Mouse (Mus musculus): ENCODE data around the gene Nt5c2. TPM values are rescaled to one million over a fixed set of nuclear protein-coding genes. Genes with fewer than 3 reads are reported as not detected.

Gene Nt5c2
- polyA plus RNA-seq, 1 experiment from 2014 or later, result 36.1 TPM

- Histone ChIP-seq H3K9me3 (ENCODE audit: low read length) (no peaks in the 10 kb centered on the region), H3K27me3 (ENCODE audit: insufficient read depth, low read length) (no peaks in the 10 kb centered on the region), H3K27ac (ENCODE audit: low read depth) (no peak overlapping the region), H3K36me3 (replicated peaks; ENCODE audit: insufficient read depth, low read length) (no peaks in the 10 kb centered on the region), H3K4me2 (ENCODE audit: low read depth, low read length) (no peak overlapping the region), H3K4me1 (ENCODE audit: insufficient read depth) (no peaks in the 10 kb centered on the region), H3K9ac (replicated peaks) (no peak overlapping the region), H3K4me3 (ENCODE audit: low read depth, low read length) (no peak overlapping the region)
- 28% methylated on average over 12 of the region's 12 CpGs for WGBS (ENCODE audit: insufficient replicate concordance)
- peak; percentile 91 for DNase-seq
- peak; percentile 83 for ATAC-seq
- TF ChIP-seq EP300 (IDR thresholded peaks at IDR 0.05; ENCODE audit: low read depth), result no peak
- peak; percentile 96 for TF ChIP-seq CTCF (IDR thresholded peaks at IDR 0.05; ENCODE audit: low read depth)
Observed at GRCm38 (mm10) chr19:46875790-46876189, 139.2 kb downstream of the Nt5c2 start.

GRCm38 (mm10) chr19:46873924-46874323, 141.0 kb downstream of the Nt5c2 start:
- DNase-seq (no peak), ATAC-seq (no peak)
- Histone ChIP-seq H3K9ac (replicated peaks) (no peak overlapping the region), H3K36me3 (replicated peaks; ENCODE audit: insufficient read depth, low read length) (no peaks in the 10 kb centered on the region), H3K27ac (ENCODE audit: low read depth) (no peak overlapping the region), H3K4me1 (ENCODE audit: insufficient read depth) (peaks cover 7% of the 10 kb centered on the region; the same call in 1 of the 2 replicates), H3K27me3 (ENCODE audit: insufficient read depth, low read length) (no peaks in the 10 kb centered on the region), H3K9me3 (ENCODE audit: low read length) (no peaks in the 10 kb centered on the region), H3K4me3 (ENCODE audit: low read depth, low read length) (no peak overlapping the region), H3K4me2 (ENCODE audit: low read depth, low read length) (no peak overlapping the region)
- WGBS (ENCODE audit: insufficient replicate concordance), result 69% methylated on average over 3 of the region's 3 CpGs
- TF ChIP-seq CTCF (IDR thresholded peaks at IDR 0.05; ENCODE audit: low read depth) (no peak), EP300 (IDR thresholded peaks at IDR 0.05; ENCODE audit: low read depth) (no peak)

- Histone ChIP-seq H3K4me2 (ENCODE audit: low read depth, low read length) (no peak overlapping the region), H3K27me3 (ENCODE audit: insufficient read depth, low read length) (no peaks in the 10 kb centered on the region), H3K27ac (ENCODE audit: low read depth) (no peak overlapping the region), H3K36me3 (replicated peaks; ENCODE audit: insufficient read depth, low read length) (0 out of 2 replicates have a peak, but pooled peaks cover 3% of the 10 kb centered on the region), H3K4me1 (ENCODE audit: insufficient read depth) (peaks cover 7% of the 10 kb centered on the region; the same call in 1 of the 2 replicates), H3K4me3 (ENCODE audit: low read depth, low read length) (no peak overlapping the region), H3K9ac (replicated peaks) (no peak overlapping the region), H3K9me3 (ENCODE audit: low read length) (no peaks in the 10 kb centered on the region)
- ATAC-seq, result no peak
- DNase-seq, result no peak
- TF ChIP-seq EP300 (IDR thresholded peaks at IDR 0.05; ENCODE audit: low read depth) (no peak), CTCF (IDR thresholded peaks at IDR 0.05; ENCODE audit: low read depth) (no peak)
- 72% methylated on average over 7 of the region's 7 CpGs for WGBS (ENCODE audit: insufficient replicate concordance)
Observed at GRCm38 (mm10) chr19:46871651-46872050, 143.3 kb downstream of the Nt5c2 start.

GRCm38 (mm10) chr19:46871096-46871495, 143.9 kb downstream of the Nt5c2 start:
- DNase-seq, result no peak
- peaks cover 7% of the 10 kb centered on the region; the same call in 1 of the 2 replicates for H3K4me1 ChIP-seq (ENCODE audit: insufficient read depth)
- TF ChIP-seq CTCF (IDR thresholded peaks at IDR 0.05; ENCODE audit: low read depth) (no peak), EP300 (IDR thresholded peaks at IDR 0.05; ENCODE audit: low read depth) (no peak)
- H3K27ac ChIP-seq (ENCODE audit: low read depth), result no peak overlapping the region
- no peaks in the 10 kb centered on the region for H3K27me3 ChIP-seq (ENCODE audit: insufficient read depth, low read length)
- H3K4me3 ChIP-seq (ENCODE audit: low read depth, low read length), result no peak overlapping the region
- H3K9ac ChIP-seq (replicated peaks), result no peak overlapping the region
- no peaks in the 10 kb centered on the region for H3K9me3 ChIP-seq (ENCODE audit: low read length)
- H3K4me2 ChIP-seq (ENCODE audit: low read depth, low read length), result no peak overlapping the region
- 0 out of 2 replicates have a peak, but pooled peaks cover 3% of the 10 kb centered on the region for H3K36me3 ChIP-seq (replicated peaks; ENCODE audit: insufficient read depth, low read length)
- no peak for ATAC-seq
- 72% methylated on average over 4 of the region's 4 CpGs for WGBS (ENCODE audit: insufficient replicate concordance)

- H3K4me1 ChIP-seq (ENCODE audit: insufficient read depth), result peaks cover 14% of the 10 kb centered on the region
- no peaks in the 10 kb centered on the region for H3K27me3 ChIP-seq (ENCODE audit: insufficient read depth, low read length)
- WGBS (ENCODE audit: insufficient replicate concordance), result 13% methylated on average over 6 of the region's 6 CpGs
- TF ChIP-seq CTCF (IDR thresholded peaks at IDR 0.05; ENCODE audit: low read depth), result peak; percentile 96
- TF ChIP-seq EP300 (IDR thresholded peaks at IDR 0.05; ENCODE audit: low read depth), result no peak
- H3K9ac ChIP-seq (replicated peaks), result no peak overlapping the region
- H3K4me3 ChIP-seq (ENCODE audit: low read depth, low read length), result no peak overlapping the region
- peak overlapping the region; percentile 46; the same call in 1 of the 2 replicates for H3K4me2 ChIP-seq (ENCODE audit: low read depth, low read length)
- 0 out of 2 replicates have a peak, but pooled peaks cover 3% of the 10 kb centered on the region for H3K36me3 ChIP-seq (replicated peaks; ENCODE audit: insufficient read depth, low read length)
- H3K9me3 ChIP-seq (ENCODE audit: low read length), result no peaks in the 10 kb centered on the region
- peak; percentile 82 for ATAC-seq
- H3K27ac ChIP-seq (ENCODE audit: low read depth), result no peak overlapping the region
- peak; percentile 89 for DNase-seq
Observed at GRCm38 (mm10) chr19:46869526-46869925, 145.4 kb downstream of the Nt5c2 start.

GRCm38 (mm10) chr19:46869049-46869448, 145.9 kb downstream of the Nt5c2 start:
- DNase-seq (no peak), ATAC-seq (no peak)
- TF ChIP-seq CTCF (IDR thresholded peaks at IDR 0.05; ENCODE audit: low read depth) (no peak), EP300 (IDR thresholded peaks at IDR 0.05; ENCODE audit: low read depth) (no peak)

More at GRCm38 (mm10) chr19:46869049-46869448, 145.9 kb downstream of the Nt5c2 start:
- Histone ChIP-seq H3K9me3 (ENCODE audit: low read length) (no peaks in the 10 kb centered on the region), H3K4me3 (ENCODE audit: low read depth, low read length) (no peak overlapping the region), H3K4me1 (ENCODE audit: insufficient read depth) (peaks cover 15% of the 10 kb centered on the region), H3K27ac (ENCODE audit: low read depth) (no peak overlapping the region), H3K4me2 (ENCODE audit: low read depth, low read length) (peak overlapping the region; percentile 46; the same call in 1 of the 2 replicates), H3K27me3 (ENCODE audit: insufficient read depth, low read length) (no peaks in the 10 kb centered on the region), H3K9ac (replicated peaks) (no peak overlapping the region), H3K36me3 (replicated peaks; ENCODE audit: insufficient read depth, low read length) (0 out of 2 replicates have a peak, but pooled peaks cover 3% of the 10 kb centered on the region)
- 51% methylated on average over 11 of the region's 11 CpGs for WGBS (ENCODE audit: insufficient replicate concordance)

Measured in liver, postnatal 0 days (tissue).